Mouse (Mus musculus) cerebellum, adult 2 months (tissue): ENCODE data around the gene Lix1l. TPM values are rescaled to one million over a fixed set of nuclear protein-coding genes. Genes with fewer than 3 reads are reported as not detected.
A peak's percentile ranks its signal among the peaks of the same experiment; 100 is the strongest.

Experiments used
- DNase-seq, 2 experiments: peaks; one replicate each; pipeline ENCODE4 v3.0.0; 2021
- H3K27ac ChIP-seq: fragments of 200-500 bp; 2 replicates; pipeline ENCODE4 v1.5.1; 2012; ENCODE audit warnings: low read length, control low read depth, inconsistent platforms; ENCODE audit not compliant: insufficient read depth
- H3K27me3 ChIP-seq: fragments of 200-500 bp; 2 replicates; pipeline ENCODE4 v1.6.1; 2012; ENCODE audit warnings: inconsistent platforms, mild to moderate bottlenecking, low read length, moderate library complexity; ENCODE audit not compliant: control insufficient read depth, insufficient read depth
- H3K4me1 ChIP-seq: fragments of 200-500 bp; 2 replicates; pipeline ENCODE4 v1.6.1; 2011; ENCODE audit warnings: low read length; ENCODE audit not compliant: control insufficient read depth, insufficient read depth
- H3K4me3 ChIP-seq: fragments of 200-500 bp; replicated peaks from 2 replicates; pipeline ENCODE3; 2011; ENCODE audit warnings: mild to moderate bottlenecking, low read depth, low read length, control low read depth; ENCODE audit not compliant: insufficient read depth
- CTCF ChIP-seq: fragments of 200-500 bp; IDR thresholded peaks from 2 replicates; pipeline ENCODE4 v1.5.1; 2011; ENCODE audit warnings: low read depth, mild to moderate bottlenecking, control low read depth, low read length, moderate library complexity, borderline replicate concordance; ENCODE audit not compliant: insufficient read depth
- POLR2A ChIP-seq: fragments of 200-500 bp; IDR thresholded peaks from 2 replicates; pipeline ENCODE4 v1.6.1; 2011; ENCODE audit warnings: low read length, control low read depth, borderline replicate concordance; ENCODE audit not compliant: insufficient read depth
- WGBS: fragments of 180-500 bp; shearing (Covaris S2); methylation state at CpG from one replicate; pipeline ENCODE4 v1.1.7; 2018; 5-methylcytosine and 5-hydroxymethylcytosine counted together
- polyA plus RNA-seq: library from polyadenylated mRNA; depleted of rRNA; stranded (reverse); fragments of >200 nt; gene quantifications from 2 replicates; pipeline ENCODE4 v1.2.3, GENCODE M21; 2012

Lix1l gene
- polyA plus RNA-seq, 1 experiment: 24.7 TPM

DNA sequence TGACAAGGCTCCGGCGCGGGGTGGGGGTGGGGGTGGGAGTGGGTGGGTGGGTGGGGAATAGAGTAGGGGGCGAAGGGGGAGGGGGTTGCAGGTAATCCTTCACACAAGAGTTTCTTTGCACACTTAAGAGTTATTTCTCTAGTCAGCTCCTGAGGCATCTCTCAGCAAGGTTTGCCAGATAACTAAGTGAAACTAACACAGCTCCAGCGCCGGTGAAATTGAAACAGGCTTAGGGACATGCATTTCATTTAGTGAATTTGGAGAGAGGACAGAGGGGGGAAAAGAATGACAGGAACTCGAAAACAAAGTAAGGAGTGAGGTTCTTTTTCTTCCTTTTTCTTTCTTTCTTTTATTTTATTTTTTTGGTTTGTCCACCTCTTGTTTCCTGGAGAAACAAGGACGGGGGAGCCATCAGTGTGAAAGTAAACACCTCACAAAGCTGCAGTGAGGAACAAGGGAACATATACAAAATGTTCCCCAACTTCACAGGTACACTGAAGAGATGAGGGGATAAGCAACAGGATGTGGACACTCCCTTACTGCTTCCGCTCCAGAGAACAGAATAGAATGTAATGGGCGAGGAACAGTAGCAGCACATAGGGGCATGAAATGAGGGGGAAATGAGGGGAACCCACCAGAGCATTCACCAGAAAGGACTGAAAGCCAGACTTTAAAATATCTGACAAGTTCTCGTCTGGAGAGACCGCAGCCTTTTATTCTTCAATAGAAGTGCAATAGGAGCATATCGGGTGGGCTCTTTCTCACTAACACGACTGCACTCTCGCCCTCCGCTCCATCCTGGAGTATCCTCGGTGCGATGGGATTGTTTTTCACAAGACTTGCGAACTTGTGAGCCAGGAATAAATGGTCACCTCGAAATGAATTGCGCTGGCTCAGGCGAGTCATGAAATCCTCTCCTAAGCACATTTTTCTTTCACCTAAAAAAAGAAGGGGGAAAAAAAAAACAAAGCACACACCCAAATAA is 44.0 kb upstream of the Lix1l start:
- no peaks in the 10 kb centered on the region for H3K27me3 ChIP-seq
- WGBS: 11% methylated on average over 22 of the region's 22 CpGs
- DNase-seq: peak in 1 of 2 experiments; percentile 17
- H3K4me1 ChIP-seq: no peaks in the 10 kb centered on the region; the same call in 1 of the 2 replicates
- peak overlapping the region; percentile 62 for H3K4me3 ChIP-seq
- 0 out of 2 replicates have a peak overlapping the region, but pooled peaks have one; percentile 4 for H3K27ac ChIP-seq
- TF ChIP-seq CTCF (no peak), POLR2A (no peak)

GRCm38 (mm10) chr3:96557694-96558093 is 43.3 kb upstream of the Lix1l start, which contains the start of gene Txnip:
TSS of gene Txnip (plus strand) at chr3:96557957.
- TF ChIP-seq POLR2A: peak; percentile 55; the same call in 1 of the 2 replicates
- peak; percentile 13; the same call in 1 of the 2 replicates for TF ChIP-seq CTCF
- H3K27me3 ChIP-seq: no peaks in the 10 kb centered on the region
- H3K4me1 ChIP-seq: no peaks in the 10 kb centered on the region; the same call in 1 of the 2 replicates
- H3K27ac ChIP-seq: 0 out of 2 replicates have a peak within 1 kb of the TSS, but pooled peaks have one; percentile 4
- 1% methylated on average over 26 of the region's 26 CpGs for WGBS
- peak; percentile 92 to 96 for DNase-seq
- H3K4me3 ChIP-seq: peak within 1 kb of the TSS; percentile 62

GRCm38 (mm10) chr3:96558159-96558558 is 42.8 kb upstream of the Lix1l start:
- peak overlapping the region; percentile 62 for H3K4me3 ChIP-seq
- no peak for DNase-seq
- TF ChIP-seq POLR2A: no peak
- no peak for TF ChIP-seq CTCF
- no peak overlapping the region for H3K27ac ChIP-seq
- WGBS: 5% methylated on average over 17 of the region's 17 CpGs
- no peaks in the 10 kb centered on the region; the same call in 1 of the 2 replicates for H3K4me1 ChIP-seq
- H3K27me3 ChIP-seq: no peaks in the 10 kb centered on the region

DNA sequence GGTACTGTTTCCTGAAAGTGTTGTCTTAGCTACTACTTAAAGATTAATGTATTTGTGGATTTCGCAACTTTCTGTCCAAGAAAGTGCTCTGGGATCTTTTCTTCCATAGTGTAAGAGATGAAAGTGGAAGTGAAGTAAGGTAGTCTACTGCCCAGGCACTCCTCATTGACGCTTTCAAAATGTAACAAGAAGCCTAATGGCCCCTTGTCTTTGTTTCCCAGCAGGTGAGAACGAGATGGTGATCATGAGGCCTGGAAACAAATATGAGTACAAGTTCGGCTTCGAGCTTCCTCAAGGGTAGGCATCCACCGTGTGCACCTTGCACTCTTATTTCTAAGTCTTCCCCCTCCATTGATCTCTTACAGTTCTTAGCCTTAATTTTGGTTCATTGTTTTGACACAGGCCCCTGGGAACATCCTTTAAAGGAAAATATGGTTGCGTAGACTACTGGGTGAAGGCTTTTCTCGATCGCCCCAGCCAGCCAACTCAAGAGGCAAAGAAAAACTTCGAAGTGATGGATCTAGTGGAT is 42.2 kb upstream of the Lix1l start:
- Histone ChIP-seq H3K4me1 (no peaks in the 10 kb centered on the region; the same call in 1 of the 2 replicates), H3K4me3 (peak overlapping the region; percentile 9), H3K27me3 (no peaks in the 10 kb centered on the region), H3K27ac (no peak overlapping the region)
- WGBS: 63% methylated on average over 10 of the region's 10 CpGs
- TF ChIP-seq CTCF: no peak
- no peak for TF ChIP-seq POLR2A
- DNase-seq: no peak

DNA sequence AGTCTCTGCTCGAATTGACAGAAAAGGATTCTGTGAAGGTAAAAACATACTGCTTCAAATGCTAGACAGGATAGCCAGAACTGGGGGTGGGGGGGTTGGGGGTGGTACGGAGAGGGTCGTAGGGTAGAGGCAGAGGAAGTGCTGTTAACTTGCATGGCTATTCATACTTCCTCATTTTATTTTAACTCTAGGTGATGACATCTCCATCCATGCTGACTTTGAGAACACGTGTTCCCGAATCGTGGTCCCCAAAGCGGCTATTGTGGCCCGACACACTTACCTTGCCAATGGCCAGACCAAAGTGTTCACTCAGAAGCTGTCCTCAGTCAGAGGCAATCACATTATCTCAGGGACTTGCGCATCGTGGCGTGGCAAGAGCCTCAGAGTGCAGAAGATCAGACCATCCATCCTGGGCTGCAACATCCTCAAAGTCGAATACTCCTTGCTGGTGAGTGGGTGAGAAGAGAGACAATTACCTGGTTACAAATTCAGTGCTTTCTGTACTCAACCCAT is 41.5 kb upstream of the Lix1l start:
- Histone ChIP-seq H3K27ac (no peak overlapping the region), H3K4me1 (no peaks in the 10 kb centered on the region; the same call in 1 of the 2 replicates), H3K27me3 (no peaks in the 10 kb centered on the region), H3K4me3 (peak overlapping the region; percentile 44)
- no peak for TF ChIP-seq CTCF
- no peak for TF ChIP-seq POLR2A
- 43% methylated on average over 12 of the region's 12 CpGs for WGBS
- DNase-seq: no peak

GRCm38 (mm10) chr3:96559911-96560850 is 40.8 kb upstream of the Lix1l start:
- Histone ChIP-seq H3K4me1 (no peaks in the 10 kb centered on the region; the same call in 1 of the 2 replicates), H3K27me3 (no peaks in the 10 kb centered on the region), H3K4me3 (peak overlapping the region; percentile 17), H3K27ac (no peak overlapping the region)
- no peak for TF ChIP-seq POLR2A
- no peak for TF ChIP-seq CTCF
- DNase-seq: no peak
- 53% methylated on average over 23 of the region's 23 CpGs for WGBS

GRCm38 (mm10) chr3:96560881-96561668 is 39.9 kb upstream of the Lix1l start:
- no peaks in the 10 kb centered on the region for H3K27me3 ChIP-seq
- no peak overlapping the region for H3K27ac ChIP-seq
- H3K4me1 ChIP-seq: no peaks in the 10 kb centered on the region
- 79% methylated on average over 9 of the region's 9 CpGs for WGBS
- no peak for DNase-seq
- TF ChIP-seq POLR2A (no peak), CTCF (no peak)
- H3K4me3 ChIP-seq: no peak overlapping the region
